ENCODE assay signal across 1 mouse cellular context in genomic region chr9:107553541-107554318, GRCm38 (mm10).
TF ChIP-seq lines count a peak whose summit lies in the region.

No protein-coding gene starts in this region.

TF ChIP-seq in CH12.LX, 34 proteins besides CTCF, POLR2A, EP300 and RAD21:
- no peak for TF ChIP-seq BHLHE40 (IDR thresholded peaks at IDR 0.05; ENCODE audit: low read depth, low read length)
- no peak for TF ChIP-seq ZMIZ1 (IDR thresholded peaks at IDR 0.05; ENCODE audit: low read depth, low read length)
- no peak for TF ChIP-seq E2F4 (IDR thresholded peaks at IDR 0.05; ENCODE audit: insufficient replicate concordance, low read depth, low read length)
- TF ChIP-seq IRF4 (IDR thresholded peaks at IDR 0.05; ENCODE audit: low read depth, low read length): no peak
- no peak for TF ChIP-seq ETS1 (conservative IDR thresholded peaks at IDR 0.05; ENCODE audit: low read depth, low read length)
- no peak for TF ChIP-seq NELFE (IDR thresholded peaks at IDR 0.05; ENCODE audit: low read depth, low read length)
- TF ChIP-seq ZKSCAN1 (IDR thresholded peaks at IDR 0.05; ENCODE audit: borderline replicate concordance, low read depth, low read length): no peak
